Mouse (Mus musculus) MEL (cell line): ENCODE measurements around the gene Tmem132e. TPM values are rescaled to one million over a fixed set of nuclear protein-coding genes. Genes with fewer than 3 reads are reported as not detected.

Experiments used
- DNase-seq: peaks from one replicate; pipeline ENCODE4 v3.0.0; 2011; ENCODE audit warnings: low read depth, low spot score
- H3K27ac ChIP-seq: 2 replicates; pipeline ENCODE4 v1.5.1; 2012; ENCODE audit warnings: low read depth, mild to moderate bottlenecking, control low read depth, low read length, moderate library complexity; ENCODE audit not compliant: control insufficient read depth
- H3K27me3 ChIP-seq, 2 experiments: fragments of 150-350 bp in 1 of 2; sonication (generic) in 1 of 2; 2 replicates each; pipeline ENCODE4 v1.6.1; 2012; ENCODE audit warnings: low read length in 2 of 2, mild to moderate bottlenecking in 2 of 2, improper control_type of control experiment in 1 of 2, moderate library complexity in 1 of 2; ENCODE audit not compliant: insufficient read depth in 2 of 2, control insufficient read depth in 1 of 2
- H3K36me3 ChIP-seq, 2 experiments: 2 replicates each; pipeline ENCODE4 v1.6.1; 2012 to 2014; ENCODE audit warnings: low read length in 2 of 2, improper control_type of control experiment in 1 of 2, inconsistent platforms in 1 of 2, mild to moderate bottlenecking in 1 of 2; ENCODE audit not compliant: insufficient read depth in 2 of 2, control insufficient read depth in 1 of 2
- H3K4me1 ChIP-seq, 2 experiments: fragments of 150-350 bp in 1 of 2; sonication (generic) in 1 of 2; 2 replicates each; pipeline ENCODE4 v1.6.1; 2012; ENCODE audit warnings: low read length in 2 of 2, improper control_type of control experiment in 1 of 2, mild to moderate bottlenecking in 1 of 2; ENCODE audit not compliant: insufficient read depth in 2 of 2, control insufficient read depth in 1 of 2
- H3K4me3 ChIP-seq, 2 experiments: fragments of 150-350 bp in 1 of 2; sonication (generic) in 1 of 2; 2 replicates each; pipeline ENCODE4 v1.5.1; 2012; ENCODE audit warnings: low read depth in 2 of 2, low read length in 2 of 2, mild to moderate bottlenecking in 2 of 2, moderate library complexity in 2 of 2, control low read depth in 1 of 2, improper control_type of control experiment in 1 of 2; ENCODE audit not compliant: control insufficient read depth in 1 of 2, insufficient read depth in 1 of 2
- H3K79me2 ChIP-seq: 2 replicates; pipeline ENCODE4 v1.6.1; 2012; ENCODE audit warnings: mild to moderate bottlenecking, low read length, moderate library complexity; ENCODE audit not compliant: control insufficient read depth, poor library complexity, insufficient read depth
- H3K9ac ChIP-seq: 2 replicates; pipeline ENCODE4 v1.6.1; 2012; ENCODE audit warnings: low read depth, mild to moderate bottlenecking, control low read depth, low read length, moderate library complexity; ENCODE audit not compliant: control insufficient read depth, poor library complexity, severe bottlenecking
- H3K9me3 ChIP-seq: fragments of 150-350 bp; sonication (generic); replicated peaks from 2 replicates; pipeline ENCODE4 v1.6.1; 2012; ENCODE audit warnings: mild to moderate bottlenecking, low read length, improper control_type of control experiment, moderate library complexity; ENCODE audit not compliant: insufficient read depth
- BHLHE40 ChIP-seq: IDR thresholded peaks from 2 replicates; pipeline ENCODE4 v1.6.1; 2012; ENCODE audit warnings: low read depth, mild to moderate bottlenecking, inconsistent platforms, low read length, improper control_type of control experiment, borderline replicate concordance
- CHD1 ChIP-seq: IDR thresholded peaks from 2 replicates; pipeline ENCODE4 v1.6.1; 2012; ENCODE audit warnings: low read depth, mild to moderate bottlenecking, inconsistent platforms, low read length, improper control_type of control experiment
- CHD2 ChIP-seq: IDR thresholded peaks from 2 replicates; pipeline ENCODE4 v1.6.1; 2011; ENCODE audit warnings: low read length, improper control_type of control experiment
- CTCF ChIP-seq, 3 experiments: IDR thresholded peaks in 2 of 3; conservative IDR thresholded peaks in 1 of 3; 2 replicates each; pipeline ENCODE4 v1.5.1; 2011 to 2012; ENCODE audit warnings: low read length in 3 of 3, low read depth in 2 of 3, mild to moderate bottlenecking in 2 of 3, improper control_type of control experiment in 1 of 3, inconsistent platforms in 1 of 3, mixed read lengths in 1 of 3, moderate library complexity in 1 of 3; ENCODE audit not compliant: control insufficient read depth in 1 of 3, insufficient read depth in 1 of 3, poor library complexity in 1 of 3, severe bottlenecking in 1 of 3
- E2F4 ChIP-seq: IDR thresholded peaks from 2 replicates; pipeline ENCODE4 v1.6.1; 2011; ENCODE audit warnings: low read depth, low read length, improper control_type of control experiment, borderline replicate concordance
- ELF1 ChIP-seq: IDR thresholded peaks from 2 replicates; pipeline ENCODE4 v1.6.1; 2014; ENCODE audit warnings: low read depth, mild to moderate bottlenecking, inconsistent platforms, low read length, improper control_type of control experiment, moderate library complexity
- EP300 ChIP-seq, 2 experiments: IDR thresholded peaks; 2 replicates each; pipeline ENCODE4 v1.6.1; 2011; ENCODE audit warnings: improper control_type of control experiment in 2 of 2, low read length in 2 of 2, low read depth in 1 of 2, mild to moderate bottlenecking in 1 of 2
- ETS1 ChIP-seq: IDR thresholded peaks from 2 replicates; pipeline ENCODE4 v1.6.1; 2012; ENCODE audit warnings: low read depth, mild to moderate bottlenecking, inconsistent platforms, low read length, improper control_type of control experiment, moderate library complexity
- GATA1 ChIP-seq: IDR thresholded peaks from 2 replicates; pipeline ENCODE4 v1.6.1; 2011; ENCODE audit warnings: low read depth, low read length, improper control_type of control experiment
- HCFC1 ChIP-seq: IDR thresholded peaks from 2 replicates; pipeline ENCODE4 v1.6.1; 2012; ENCODE audit warnings: low read depth, mild to moderate bottlenecking, inconsistent platforms, low read length, improper control_type of control experiment, moderate library complexity
- JUND ChIP-seq: IDR thresholded peaks from 2 replicates; pipeline ENCODE4 v1.6.1; 2011; ENCODE audit warnings: low read depth, mild to moderate bottlenecking, improper control_type of control experiment, low read length
- KAT2A ChIP-seq: conservative IDR thresholded peaks from 2 replicates; pipeline ENCODE4 v1.6.1; 2012; ENCODE audit warnings: low read depth, low read length, improper control_type of control experiment, inconsistent platforms
- MEF2A ChIP-seq: IDR thresholded peaks from 2 replicates; pipeline ENCODE4 v1.6.1; 2014; ENCODE audit warnings: low read depth, mild to moderate bottlenecking, inconsistent platforms, low read length, improper control_type of control experiment; ENCODE audit not compliant: poor library complexity, insufficient replicate concordance, severe bottlenecking; ENCODE audit errors: extremely low read depth
- MYB ChIP-seq: IDR thresholded peaks from 2 replicates; pipeline ENCODE4 v1.6.1; 2011; ENCODE audit warnings: mild to moderate bottlenecking, low read depth, low read length, improper control_type of control experiment
- MYC ChIP-seq: IDR thresholded peaks from 2 replicates; pipeline ENCODE4 v1.6.1; 2011; ENCODE audit warnings: low read depth, mild to moderate bottlenecking, low read length, improper control_type of control experiment, moderate library complexity
- NRF1 ChIP-seq: IDR thresholded peaks from 2 replicates; pipeline ENCODE4 v1.6.1; 2014; ENCODE audit warnings: low read depth, mild to moderate bottlenecking, inconsistent platforms, low read length, improper control_type of control experiment, moderate library complexity; ENCODE audit not compliant: poor library complexity, insufficient read depth, severe bottlenecking
- POLR2A ChIP-seq, 2 experiments: IDR thresholded peaks; 2 replicates each; pipeline ENCODE4 v1.6.1; 2011 to 2012; ENCODE audit warnings: low read length in 2 of 2, mild to moderate bottlenecking in 2 of 2, control low read depth in 1 of 2, improper control_type of control experiment in 1 of 2, low read depth in 1 of 2, moderate library complexity in 1 of 2; ENCODE audit not compliant: control insufficient read depth in 1 of 2, insufficient read depth in 1 of 2, poor library complexity in 1 of 2
- POLR2AphosphoS5 ChIP-seq: IDR thresholded peaks from 2 replicates; pipeline ENCODE4 v1.6.1; 2012; ENCODE audit warnings: low read depth, borderline replicate concordance, mild to moderate bottlenecking, inconsistent platforms, low read length, moderate library complexity, mixed read lengths
- RAD21 ChIP-seq: IDR thresholded peaks from 2 replicates; pipeline ENCODE4 v1.6.1; 2011; ENCODE audit warnings: mild to moderate bottlenecking, low read depth, low read length, improper control_type of control experiment
- RCOR1 ChIP-seq: IDR thresholded peaks from 2 replicates; pipeline ENCODE4 v1.6.1; 2012; ENCODE audit warnings: low read depth, mild to moderate bottlenecking, inconsistent platforms, low read length, improper control_type of control experiment
- SIN3A ChIP-seq: IDR thresholded peaks from 2 replicates; pipeline ENCODE4 v1.6.1; 2012; ENCODE audit warnings: low read length, improper control_type of control experiment, inconsistent platforms
- SMC3 ChIP-seq: IDR thresholded peaks from 2 replicates; pipeline ENCODE4 v1.6.1; 2011; ENCODE audit warnings: low read depth, low read length, improper control_type of control experiment
- TAL1 ChIP-seq: IDR thresholded peaks from 2 replicates; pipeline ENCODE4 v1.6.1; 2012; ENCODE audit warnings: mild to moderate bottlenecking, inconsistent platforms, low read length, moderate library complexity, mixed read lengths
- TBP ChIP-seq: IDR thresholded peaks from 2 replicates; pipeline ENCODE4 v1.8.0; 2011; ENCODE audit warnings: low read depth, low read length, improper control_type of control experiment
- TCF12 ChIP-seq: IDR thresholded peaks from 2 replicates; pipeline ENCODE4 v1.6.1; 2014; ENCODE audit warnings: low read depth, mild to moderate bottlenecking, inconsistent platforms, low read length, improper control_type of control experiment, moderate library complexity
- UBTF ChIP-seq: IDR thresholded peaks from 2 replicates; pipeline ENCODE4 v1.6.1; 2012; ENCODE audit warnings: low read depth, mild to moderate bottlenecking, inconsistent platforms, low read length, improper control_type of control experiment, moderate library complexity, borderline replicate concordance; ENCODE audit not compliant: insufficient read depth
- USF2 ChIP-seq, 2 experiments: IDR thresholded peaks; 2 replicates each; pipeline ENCODE4 v1.6.1; 2011 to 2012; ENCODE audit warnings: improper control_type of control experiment in 2 of 2, low read length in 2 of 2, borderline replicate concordance in 1 of 2, inconsistent platforms in 1 of 2, low read depth in 1 of 2, mild to moderate bottlenecking in 1 of 2; ENCODE audit not compliant: insufficient read depth in 1 of 2
- ZC3H11A ChIP-seq: IDR thresholded peaks from 2 replicates; pipeline ENCODE4 v1.6.1; 2012; ENCODE audit warnings: low read depth, mild to moderate bottlenecking, inconsistent platforms, low read length, improper control_type of control experiment
- ZKSCAN1 ChIP-seq: IDR thresholded peaks from 2 replicates; pipeline ENCODE4 v1.6.1; 2012; ENCODE audit warnings: low read depth, mild to moderate bottlenecking, inconsistent platforms, low read length, improper control_type of control experiment, moderate library complexity
- ZMIZ1 ChIP-seq: IDR thresholded peaks from 2 replicates; pipeline ENCODE4 v1.6.1; 2012; ENCODE audit warnings: low read depth, mild to moderate bottlenecking, inconsistent platforms, low read length, improper control_type of control experiment, moderate library complexity
- ZNF384 ChIP-seq: IDR thresholded peaks from 2 replicates; pipeline ENCODE4 v1.6.1; 2012; ENCODE audit warnings: low read depth, mild to moderate bottlenecking, inconsistent platforms, low read length, improper control_type of control experiment
- polyA plus RNA-seq, 2 experiments: library from polyadenylated mRNA; stranded (reverse) in 1 of 2; unstranded in 1 of 2; fragments of >175 nt in 1 of 2; fragments of >200 nt in 1 of 2; gene quantifications; 2 replicates each; pipeline versions ENCODE4 v1.2.1 to v1.2.4; 2012; ENCODE audit warnings: low replicate concordance in 2 of 2, low read depth in 1 of 2; ENCODE audit not compliant: insufficient read length in 2 of 2, insufficient read depth in 1 of 2, missing spikeins in 1 of 2
- total RNA-seq: library from RNA; depleted of rRNA; stranded (reverse); fragments of 300-350 nt; gene quantifications from 2 replicates; pipeline ENCODE4 v1.2.3, GENCODE M21; 2012

The Tmem132e gene
- total and polyA plus RNA-seq, 3 experiments: not detected

- no peaks in the 10 kb centered on the region for H3K27me3 ChIP-seq
- TF ChIP-seq ZNF384: no peak
- no peak for TF ChIP-seq NRF1
- TF ChIP-seq MEF2A: no peak
- TF ChIP-seq CTCF (IDR thresholded peaks at IDR 0.05 in 2 of 3, conservative IDR thresholded peaks at IDR 0.05 in 1 of 3; ENCODE audit: control insufficient read depth in 1 of 3, insufficient read depth in 1 of 3, low read depth in 2 of 3, low read length in 3 of 3, poor library complexity in 1 of 3, severe bottlenecking in 1 of 3): no peak
- no peak for TF ChIP-seq SIN3A
- TF ChIP-seq GATA1: no peak
- TF ChIP-seq CHD2: no peak
- TF ChIP-seq HCFC1: no peak
- no peak for TF ChIP-seq CHD1
- no peak for TF ChIP-seq ZMIZ1
- TF ChIP-seq RCOR1: no peak
- no peak for TF ChIP-seq ZKSCAN1
- no peak for TF ChIP-seq KAT2A
- TF ChIP-seq E2F4: no peak
- TF ChIP-seq USF2 (IDR thresholded peaks at IDR 0.05; ENCODE audit: borderline replicate concordance in 1 of 2, insufficient read depth in 1 of 2, low read depth in 1 of 2, low read length in 2 of 2): no peak
- TF ChIP-seq TBP: no peak
- TF ChIP-seq JUND: no peak
- TF ChIP-seq EP300 (IDR thresholded peaks at IDR 0.05; ENCODE audit: low read depth in 1 of 2, low read length in 2 of 2): no peak
- no peak for DNase-seq
- no peak overlapping the region for H3K9ac ChIP-seq
- H3K27ac ChIP-seq: no peak overlapping the region
- no peaks in the 10 kb centered on the region for H3K4me1 ChIP-seq
- H3K9me3 ChIP-seq: no peaks in the 10 kb centered on the region
- H3K4me3 ChIP-seq: no peak overlapping the region
- no peaks in the 10 kb centered on the region for H3K79me2 ChIP-seq
- no peaks in the 10 kb centered on the region for H3K36me3 ChIP-seq
These were observed 29.8 kb downstream of the Tmem132e start for GRCm38 (mm10) chr11:82418337-82419041.

DNA sequence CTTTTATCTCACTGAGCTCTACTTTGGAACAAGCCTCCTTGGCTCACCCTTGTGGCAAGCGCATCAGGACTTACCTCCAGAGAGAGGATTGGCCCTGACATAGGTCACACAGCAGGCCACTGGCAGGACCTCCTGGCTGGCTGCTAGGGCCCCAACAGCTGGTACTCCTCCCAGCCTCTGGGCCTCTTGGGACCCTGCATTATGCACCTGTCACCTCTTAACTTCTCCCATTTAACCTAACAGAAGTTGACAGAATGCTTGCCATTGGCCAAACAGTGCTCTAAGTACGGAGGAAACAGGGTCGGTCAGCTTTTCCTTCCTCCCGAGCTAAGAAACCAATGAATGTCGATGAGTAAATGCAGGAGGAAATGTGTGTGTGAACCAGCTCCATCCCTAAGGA is 33.2 kb downstream of the Tmem132e start:
- no peak overlapping the region for H3K4me3 ChIP-seq
- no peaks in the 10 kb centered on the region for H3K27me3 ChIP-seq
- H3K79me2 ChIP-seq: no peaks in the 10 kb centered on the region
- H3K9me3 ChIP-seq: no peaks in the 10 kb centered on the region
- no peak overlapping the region for H3K9ac ChIP-seq
- DNase-seq: no peak
- H3K36me3 ChIP-seq: no peaks in the 10 kb centered on the region
- no peak overlapping the region for H3K27ac ChIP-seq
- H3K4me1 ChIP-seq: no peaks in the 10 kb centered on the region
- no peak for TF ChIP-seq E2F4
- TF ChIP-seq HCFC1: no peak
- no peak for TF ChIP-seq USF2 (IDR thresholded peaks at IDR 0.05; ENCODE audit: borderline replicate concordance in 1 of 2, insufficient read depth in 1 of 2, low read depth in 1 of 2, low read length in 2 of 2)
- TF ChIP-seq SMC3: no peak
- no peak for TF ChIP-seq ZC3H11A
- no peak for TF ChIP-seq TCF12
- TF ChIP-seq ELF1: no peak
- no peak for TF ChIP-seq ZKSCAN1
- no peak for TF ChIP-seq BHLHE40
- no peak for TF ChIP-seq RAD21
- no peak for TF ChIP-seq MYB
- no peak for TF ChIP-seq CHD2
- TF ChIP-seq MYC: no peak
- no peak for TF ChIP-seq ETS1
- no peak for TF ChIP-seq POLR2AphosphoS5
- TF ChIP-seq UBTF: no peak
- no peak for TF ChIP-seq SIN3A
- TF ChIP-seq POLR2A (IDR thresholded peaks at IDR 0.05; ENCODE audit: control insufficient read depth in 1 of 2, insufficient read depth in 1 of 2, low read depth in 1 of 2, low read length in 2 of 2, poor library complexity in 1 of 2): no peak
- TF ChIP-seq TAL1: no peak
